Mouse (Mus musculus): ENCODE results near the gene Arhgap15. TPM values are rescaled to one million over a fixed set of nuclear protein-coding genes. Genes with fewer than 3 reads are reported as not detected.
"Not testable (repeated sequence)": the region's sequence is repeated elsewhere in the genome, so short reads cannot be mapped to it uniquely, and the experiment has no call there.

Gene Arhgap15
- polyA plus RNA-seq, 1 experiment from 2014 or later: 7.4 TPM

DNA sequence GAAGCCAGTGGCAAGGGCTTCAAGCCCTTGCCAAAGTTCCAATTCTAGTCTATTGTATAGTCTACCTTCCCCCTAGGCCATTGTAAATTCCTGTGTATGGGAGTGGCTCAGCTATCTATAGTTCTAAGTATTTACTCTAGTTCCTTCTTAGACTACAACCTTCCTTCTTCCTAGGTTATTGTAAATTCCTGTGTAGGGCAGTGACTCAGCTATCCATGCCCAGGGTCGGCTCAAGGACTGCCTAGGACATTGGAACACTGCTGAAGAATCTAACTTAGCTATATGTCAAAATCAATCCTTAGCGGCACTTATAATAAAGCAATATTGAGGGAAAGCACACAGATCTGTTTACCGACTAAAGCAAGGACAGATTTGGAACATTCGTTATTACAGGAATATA is 13.6 kb upstream of the Arhgap15 start:
- not testable (repeated sequence) for H3K4me1 ChIP-seq (replicated peaks; ENCODE audit: control insufficient read depth, insufficient read depth, low read length); H3K9me3 ChIP-seq (ENCODE audit: control insufficient read depth, low read length); H3K27ac ChIP-seq (ENCODE audit: low read depth, low read length); H3K4me2 ChIP-seq; H3K9ac ChIP-seq (ENCODE audit: low read depth, low read length); H3K27me3 ChIP-seq (replicated peaks; ENCODE audit: control insufficient read depth, insufficient read depth, low read length); DNase-seq (ENCODE audit: low spot score); H3K36me3 ChIP-seq (ENCODE audit: control insufficient read depth, insufficient read depth, low read length); ATAC-seq (replicated peaks; ENCODE audit: low FRiP score); H3K4me3 ChIP-seq (ENCODE audit: low read depth, low read length)
- 83% methylated on average over 4 of the region's 4 CpGs for WGBS

- no peaks in the 10 kb centered on the region for H3K27me3 ChIP-seq (replicated peaks; ENCODE audit: control insufficient read depth, insufficient read depth, low read length)
- WGBS: 79% methylated on average over 7 of the region's 7 CpGs
- ATAC-seq (replicated peaks; ENCODE audit: low FRiP score): 0 out of 2 replicates have a peak, but pooled peaks have one; percentile 39
Observed at GRCm38 (mm10) chr2:43737546-43737945, 11.1 kb upstream of the Arhgap15 start.

DNA sequence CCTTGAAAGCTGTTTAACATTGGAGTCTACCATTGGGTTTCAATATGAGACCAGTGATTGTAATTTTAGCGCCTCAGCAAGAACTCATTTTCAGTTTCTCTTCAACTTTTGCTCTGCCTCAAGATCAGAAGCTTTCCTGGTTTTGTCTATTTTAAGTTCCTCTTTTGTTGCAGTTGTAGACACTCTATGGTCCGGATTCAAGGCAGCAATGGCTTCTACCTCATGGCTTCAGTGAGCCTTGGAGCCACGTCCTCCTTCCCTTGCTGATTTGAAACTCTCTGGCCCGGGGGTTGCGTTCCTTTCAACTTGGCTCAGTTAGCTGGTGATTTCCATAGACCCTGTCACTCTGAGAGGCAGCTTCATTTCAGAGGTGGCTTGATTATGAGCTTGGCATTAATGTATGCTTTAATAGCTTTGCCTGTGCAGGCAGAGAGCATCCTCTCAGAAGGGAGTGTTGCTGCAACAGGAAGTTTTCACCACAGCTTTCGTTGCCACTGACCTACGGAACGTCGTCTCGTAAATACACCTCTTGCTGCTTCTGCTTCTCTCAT is 10.0 kb upstream of the Arhgap15 start:
- H3K27ac ChIP-seq (ENCODE audit: low read depth, low read length): no peak overlapping the region
- H3K4me3 ChIP-seq (ENCODE audit: low read depth, low read length): no peak overlapping the region
- H3K4me2 ChIP-seq: peak overlapping the region; percentile 9; the same call in 1 of the 2 replicates
- WGBS: 61% methylated on average over 10 of the region's 10 CpGs
- H3K27me3 ChIP-seq (replicated peaks; ENCODE audit: control insufficient read depth, insufficient read depth, low read length): no peaks in the 10 kb centered on the region
- H3K4me1 ChIP-seq (replicated peaks; ENCODE audit: control insufficient read depth, insufficient read depth, low read length): peaks cover 5% of the 10 kb centered on the region
- H3K36me3 ChIP-seq (ENCODE audit: control insufficient read depth, insufficient read depth, low read length): no peaks in the 10 kb centered on the region
- H3K9me3 ChIP-seq (ENCODE audit: control insufficient read depth, low read length): no peaks in the 10 kb centered on the region
- no peak for ATAC-seq (replicated peaks; ENCODE audit: low FRiP score)
- no peak overlapping the region for H3K9ac ChIP-seq (ENCODE audit: low read depth, low read length)
- DNase-seq (ENCODE audit: low spot score): no peak

More at GRCm38 (mm10) chr2:43737546-43737945, 11.1 kb upstream of the Arhgap15 start:
- no peak overlapping the region for H3K27ac ChIP-seq (ENCODE audit: low read depth, low read length)
- no peaks in the 10 kb centered on the region for H3K36me3 ChIP-seq (ENCODE audit: control insufficient read depth, insufficient read depth, low read length)
- H3K4me1 ChIP-seq (replicated peaks; ENCODE audit: control insufficient read depth, insufficient read depth, low read length): peaks cover 5% of the 10 kb centered on the region
- no peak overlapping the region for H3K4me3 ChIP-seq (ENCODE audit: low read depth, low read length)
- no peak for DNase-seq (ENCODE audit: low spot score)
- no peaks in the 10 kb centered on the region for H3K9me3 ChIP-seq (ENCODE audit: control insufficient read depth, low read length)
- H3K9ac ChIP-seq (ENCODE audit: low read depth, low read length): no peak overlapping the region
- H3K4me2 ChIP-seq: no peak overlapping the region

GRCm38 (mm10) chr2:43739190-43739818 is 9.3 kb upstream of the Arhgap15 start:
- 50% methylated on average over 9 of the region's 9 CpGs for WGBS
- DNase-seq (ENCODE audit: low spot score) (no peak), ATAC-seq (replicated peaks; ENCODE audit: low FRiP score) (peak; percentile 82)
- H3K4me3 ChIP-seq (ENCODE audit: low read depth, low read length): no peak overlapping the region
- H3K27me3 ChIP-seq (replicated peaks; ENCODE audit: control insufficient read depth, insufficient read depth, low read length): no peaks in the 10 kb centered on the region
- no peaks in the 10 kb centered on the region for H3K9me3 ChIP-seq (ENCODE audit: control insufficient read depth, low read length)
- peaks cover 5% of the 10 kb centered on the region for H3K4me1 ChIP-seq (replicated peaks; ENCODE audit: control insufficient read depth, insufficient read depth, low read length)
- H3K4me2 ChIP-seq: peak overlapping the region; percentile 8; the same call in 1 of the 2 replicates
- no peaks in the 10 kb centered on the region for H3K36me3 ChIP-seq (ENCODE audit: control insufficient read depth, insufficient read depth, low read length)
- no peak overlapping the region for H3K9ac ChIP-seq (ENCODE audit: low read depth, low read length)
- no peak overlapping the region for H3K27ac ChIP-seq (ENCODE audit: low read depth, low read length)

GRCm38 (mm10) chr2:43749321-43749720 is 697 bp downstream of the Arhgap15 start:
- H3K4me2 ChIP-seq: peak overlapping the region; percentile 35
- H3K4me1 ChIP-seq (replicated peaks; ENCODE audit: control insufficient read depth, insufficient read depth, low read length): peaks cover 5% of the 10 kb centered on the region
- WGBS: 48% methylated on average over 3 of the region's 3 CpGs
- H3K36me3 ChIP-seq (ENCODE audit: control insufficient read depth, insufficient read depth, low read length): no peaks in the 10 kb centered on the region
- no peak overlapping the region for H3K27ac ChIP-seq (ENCODE audit: low read depth, low read length)
- H3K9ac ChIP-seq (ENCODE audit: low read depth, low read length): no peak overlapping the region
- no peak for DNase-seq (ENCODE audit: low spot score)
- no peak overlapping the region for H3K4me3 ChIP-seq (ENCODE audit: low read depth, low read length)
- no peak for ATAC-seq (replicated peaks; ENCODE audit: low FRiP score)
- no peaks in the 10 kb centered on the region for H3K27me3 ChIP-seq (replicated peaks; ENCODE audit: control insufficient read depth, insufficient read depth, low read length)
- no peaks in the 10 kb centered on the region for H3K9me3 ChIP-seq (ENCODE audit: control insufficient read depth, low read length)

DNA sequence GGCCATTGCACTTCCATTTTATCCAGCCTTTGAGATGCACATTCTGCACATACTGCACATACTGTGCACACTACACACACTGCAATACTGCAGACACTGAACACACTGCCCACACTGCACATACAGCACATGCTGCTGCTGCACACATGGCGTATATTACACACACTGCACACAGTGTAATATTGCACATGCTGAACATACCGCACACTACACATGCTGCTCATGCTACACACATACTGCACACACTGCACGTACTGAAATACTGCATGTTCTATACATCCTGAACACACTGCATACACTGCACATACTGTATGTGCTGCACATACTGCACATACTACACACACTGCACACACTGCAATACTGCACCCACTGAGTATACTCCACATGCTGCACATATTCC is 7.3 kb downstream of the Arhgap15 start:
- no peak overlapping the region for H3K4me2 ChIP-seq
- no peaks in the 10 kb centered on the region for H3K36me3 ChIP-seq (ENCODE audit: control insufficient read depth, insufficient read depth, low read length)
- H3K9me3 ChIP-seq (ENCODE audit: control insufficient read depth, low read length): no peaks in the 10 kb centered on the region
- H3K27me3 ChIP-seq (replicated peaks; ENCODE audit: control insufficient read depth, insufficient read depth, low read length): no peaks in the 10 kb centered on the region
- 91% methylated on average over 3 of the region's 3 CpGs for WGBS
- H3K4me1 ChIP-seq (replicated peaks; ENCODE audit: control insufficient read depth, insufficient read depth, low read length): no peaks in the 10 kb centered on the region
- DNase-seq (ENCODE audit: low spot score) (no peak), ATAC-seq (replicated peaks; ENCODE audit: low FRiP score) (no peak)
- no peak overlapping the region for H3K4me3 ChIP-seq (ENCODE audit: low read depth, low read length)
- no peak overlapping the region for H3K27ac ChIP-seq (ENCODE audit: low read depth, low read length)
- no peak overlapping the region for H3K9ac ChIP-seq (ENCODE audit: low read depth, low read length)

DNA sequence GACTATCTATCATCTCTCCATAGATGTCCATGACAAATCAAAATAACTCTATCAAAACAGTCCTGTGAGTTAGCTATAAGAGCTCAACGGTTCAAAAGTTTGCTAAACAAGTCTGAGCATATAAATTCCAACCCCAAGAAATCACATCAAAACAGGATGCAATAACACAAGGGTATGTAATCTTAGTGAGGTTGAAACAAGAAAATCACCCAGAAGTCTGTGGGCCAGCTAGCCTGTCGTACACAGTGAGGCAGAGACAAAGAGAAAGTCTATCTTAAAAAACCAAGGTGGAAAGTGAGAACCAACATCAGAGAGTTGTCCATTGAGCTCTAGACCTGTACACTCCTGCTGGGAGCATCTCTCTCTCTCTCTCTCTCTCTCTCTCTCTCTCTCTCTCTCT is 8.0 kb downstream of the Arhgap15 start:
- Histone ChIP-seq H3K4me2 (no peak overlapping the region), H3K9me3 (ENCODE audit: control insufficient read depth, low read length) (no peaks in the 10 kb centered on the region), H3K9ac (ENCODE audit: low read depth, low read length) (no peak overlapping the region), H3K27me3 (replicated peaks; ENCODE audit: control insufficient read depth, insufficient read depth, low read length) (no peaks in the 10 kb centered on the region), H3K36me3 (ENCODE audit: control insufficient read depth, insufficient read depth, low read length) (no peaks in the 10 kb centered on the region), H3K4me1 (replicated peaks; ENCODE audit: control insufficient read depth, insufficient read depth, low read length) (no peaks in the 10 kb centered on the region), H3K27ac (ENCODE audit: low read depth, low read length) (no peak overlapping the region), H3K4me3 (ENCODE audit: low read depth, low read length) (no peak overlapping the region)
- no peak for DNase-seq (ENCODE audit: low spot score)
- ATAC-seq (replicated peaks; ENCODE audit: low FRiP score): no peak
- WGBS: 76% methylated on average over 2 of the region's 2 CpGs

DNA sequence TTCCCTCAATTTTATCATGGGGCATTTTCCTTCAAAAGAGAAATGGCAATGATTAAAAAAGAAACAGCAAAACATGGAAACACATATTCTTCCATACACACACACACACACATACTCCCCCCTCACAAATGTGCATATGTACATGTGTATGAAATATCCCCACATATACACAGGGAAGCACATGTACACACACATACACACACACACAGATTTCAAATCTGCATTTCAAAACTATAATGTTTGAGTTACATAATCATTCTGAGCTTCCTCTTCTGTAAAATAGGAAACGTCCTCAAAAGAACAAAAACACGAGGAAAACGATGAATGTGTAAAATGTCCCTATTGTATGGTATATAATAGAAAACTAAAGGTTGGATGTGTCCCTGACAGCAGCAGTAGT is 13.1 kb downstream of the Arhgap15 start:
- no peak for DNase-seq (ENCODE audit: low spot score)
- no peak overlapping the region for H3K4me2 ChIP-seq
- no peak overlapping the region for H3K9ac ChIP-seq (ENCODE audit: low read depth, low read length)
- no peak overlapping the region for H3K4me3 ChIP-seq (ENCODE audit: low read depth, low read length)
- H3K27ac ChIP-seq (ENCODE audit: low read depth, low read length): no peak overlapping the region
- H3K4me1 ChIP-seq (replicated peaks; ENCODE audit: control insufficient read depth, insufficient read depth, low read length): no peaks in the 10 kb centered on the region
- H3K9me3 ChIP-seq (ENCODE audit: control insufficient read depth, low read length): no peaks in the 10 kb centered on the region
- no peaks in the 10 kb centered on the region for H3K36me3 ChIP-seq (ENCODE audit: control insufficient read depth, insufficient read depth, low read length)
- no peak for ATAC-seq (replicated peaks; ENCODE audit: low FRiP score)
- WGBS: 77% methylated on average over 3 of the region's 3 CpGs
- no peaks in the 10 kb centered on the region for H3K27me3 ChIP-seq (replicated peaks; ENCODE audit: control insufficient read depth, insufficient read depth, low read length)

GRCm38 (mm10) chr2:43763279-43763678 is 14.7 kb downstream of the Arhgap15 start:
- no peaks in the 10 kb centered on the region for H3K27me3 ChIP-seq (replicated peaks; ENCODE audit: control insufficient read depth, insufficient read depth, low read length)
- no peak overlapping the region for H3K4me2 ChIP-seq
- no peak overlapping the region for H3K27ac ChIP-seq (ENCODE audit: low read depth, low read length)
- DNase-seq (ENCODE audit: low spot score) (no peak), ATAC-seq (replicated peaks; ENCODE audit: low FRiP score) (no peak)
- WGBS: 74% methylated on average over 5 of the region's 5 CpGs
- no peaks in the 10 kb centered on the region for H3K4me1 ChIP-seq (replicated peaks; ENCODE audit: control insufficient read depth, insufficient read depth, low read length)
- H3K9me3 ChIP-seq (ENCODE audit: control insufficient read depth, low read length): no peaks in the 10 kb centered on the region
- no peak overlapping the region for H3K4me3 ChIP-seq (ENCODE audit: low read depth, low read length)
- no peaks in the 10 kb centered on the region for H3K36me3 ChIP-seq (ENCODE audit: control insufficient read depth, insufficient read depth, low read length)
- H3K9ac ChIP-seq (ENCODE audit: low read depth, low read length): no peak overlapping the region
